Mouse (Mus musculus): ENCODE measurements around the gene Fam184b. TPM values are rescaled to one million over a fixed set of nuclear protein-coding genes. Genes with fewer than 3 reads are reported as not detected.
A peak's percentile ranks its signal among the peaks of the same experiment; 100 is the strongest.

Gene Fam184b
- total and polyA plus RNA-seq, 3 experiments = not detected

GRCm38 (mm10) chr5:45496930-45497550 is 142.4 kb downstream of the Fam184b start:
- peaks cover 6 to 54% of the 10 kb centered on the region in 2 experiments for H3K4me1 ChIP-seq (ENCODE audit: control insufficient read depth in 1 of 2, insufficient read depth in 2 of 2)
- peak overlapping the region; percentile 32; the same call in 1 of the 2 replicates for H3K9ac ChIP-seq (ENCODE audit: insufficient read depth, low read depth)
- dilution Hi-C loops (cut with MboI; ENCODE audit: extremely low pct_ligation_motif_present, extremely low pct_unique_long_range_greater_than_20kb, low sequenced_read_pairs) (no loop called here), in situ Hi-C loops (cut with MboI; ENCODE audit: low pct_ligation_motif_present, low pct_unique_long_range_greater_than_20kb, low sequenced_read_pairs) (no loop called here)
- peaks cover 16% of the 10 kb centered on the region for H3K79me2 ChIP-seq (replicated peaks; ENCODE audit: control insufficient read depth, extremely low read depth, insufficient read depth, poor library complexity, severe bottlenecking)
- H3K27me3 ChIP-seq (replicated peaks) = no peaks in the 10 kb centered on the region
- no peaks in the 10 kb centered on the region for H3K9me3 ChIP-seq (replicated peaks; ENCODE audit: low read length)
- peak overlapping the region; percentile 23 for H3K4me2 ChIP-seq (ENCODE audit: insufficient read depth, low read depth, poor library complexity, severe bottlenecking)
- peaks cover 36 to 64% of the 10 kb centered on the region in 2 experiments for H3K36me3 ChIP-seq (replicated peaks in 1 of 2; ENCODE audit: control insufficient read depth in 1 of 2, insufficient read depth in 1 of 2, low read length in 1 of 2)
- H3K4me3 ChIP-seq (replicated peaks in 1 of 3; ENCODE audit: low read depth in 2 of 3, low read length in 2 of 3, poor library complexity in 1 of 3) = peak overlapping the region in 2 of 3 experiments; percentile 2 to 12
- DNase-seq (ENCODE audit: extremely low read depth) = peak; percentile 62
- TF ChIP-seq MAZ (IDR thresholded peaks at IDR 0.05; ENCODE audit: low read depth, low read length) (0 out of 2 replicates have a peak, but pooled peaks have one; percentile 24), POLR2AphosphoS2 (IDR thresholded peaks at IDR 0.05; ENCODE audit: low read depth, low read length) (no peak)
- peak overlapping the region; percentile 69 for H3K27ac ChIP-seq (ENCODE audit: insufficient read depth, low read depth)

DNA sequence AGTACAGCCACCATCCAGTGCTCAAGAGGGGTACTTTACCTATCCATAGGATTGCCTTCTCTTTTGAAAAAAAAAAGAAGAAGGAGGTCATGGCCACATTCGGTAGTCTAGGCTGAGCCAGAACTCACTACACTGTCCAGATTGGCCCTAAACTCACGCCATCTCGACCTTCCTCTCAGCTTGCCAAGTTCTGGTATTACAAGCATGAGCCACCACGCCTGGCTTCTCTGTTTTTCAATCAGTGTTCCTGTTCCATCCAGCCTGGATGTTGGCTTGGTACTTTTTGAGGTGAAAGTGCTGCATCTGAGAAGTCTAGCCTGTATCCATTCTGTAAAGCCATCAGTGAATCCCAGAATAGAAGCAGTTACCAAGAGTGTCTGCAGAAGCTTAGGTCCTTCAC is 142.9 kb downstream of the Fam184b start:
- Histone ChIP-seq H3K4me1 (ENCODE audit: control insufficient read depth in 1 of 2, insufficient read depth in 2 of 2) (peaks cover 6 to 54% of the 10 kb centered on the region in 2 experiments), H3K9ac (ENCODE audit: insufficient read depth, low read depth) (peak overlapping the region; percentile 32; the same call in 1 of the 2 replicates), H3K79me2 (replicated peaks; ENCODE audit: control insufficient read depth, extremely low read depth, insufficient read depth, poor library complexity, severe bottlenecking) (peaks cover 16% of the 10 kb centered on the region), H3K4me3 (replicated peaks in 1 of 3; ENCODE audit: low read depth in 2 of 3, low read length in 2 of 3, poor library complexity in 1 of 3) (no peak overlapping the region), H3K27ac (ENCODE audit: insufficient read depth, low read depth) (peak overlapping the region; percentile 69), H3K9me3 (replicated peaks; ENCODE audit: low read length) (no peaks in the 10 kb centered on the region), H3K36me3 (replicated peaks in 1 of 2; ENCODE audit: control insufficient read depth in 1 of 2, insufficient read depth in 1 of 2, low read length in 1 of 2) (peaks cover 32 to 58% of the 10 kb centered on the region in 2 experiments), H3K27me3 (replicated peaks) (no peaks in the 10 kb centered on the region), H3K4me2 (ENCODE audit: insufficient read depth, low read depth, poor library complexity, severe bottlenecking) (peak overlapping the region; percentile 22)
- in situ Hi-C loops (cut with MboI; ENCODE audit: low pct_ligation_motif_present, low pct_unique_long_range_greater_than_20kb, low sequenced_read_pairs) (no loop called here), dilution Hi-C loops (cut with MboI; ENCODE audit: extremely low pct_ligation_motif_present, extremely low pct_unique_long_range_greater_than_20kb, low sequenced_read_pairs) (no loop called here)
- no peak for DNase-seq (ENCODE audit: extremely low read depth)
- TF ChIP-seq KAT2A (IDR thresholded peaks at IDR 0.05; ENCODE audit: insufficient replicate concordance, low read length) (no peak), ELF1 (IDR thresholded peaks at IDR 0.05; ENCODE audit: low read depth, low read length) (no peak), ETS1 (conservative IDR thresholded peaks at IDR 0.05; ENCODE audit: low read depth, low read length) (no peak), SIN3A (IDR thresholded peaks at IDR 0.05; ENCODE audit: low read length) (no peak), BHLHE40 (IDR thresholded peaks at IDR 0.05; ENCODE audit: low read depth, low read length) (no peak), USF2 (conservative IDR thresholded peaks at IDR 0.05; ENCODE audit: low read depth, low read length) (no peak), MAZ (IDR thresholded peaks at IDR 0.05; ENCODE audit: low read depth, low read length) (no peak), IRF4 (IDR thresholded peaks at IDR 0.05; ENCODE audit: low read depth, low read length) (no peak), TBP (conservative IDR thresholded peaks at IDR 0.05; ENCODE audit: low read depth, low read length) (no peak), UBTF (IDR thresholded peaks at IDR 0.05; ENCODE audit: low read depth, low read length) (no peak), E2F4 (IDR thresholded peaks at IDR 0.05; ENCODE audit: insufficient replicate concordance, low read depth, low read length) (no peak), CHD2 (IDR thresholded peaks at IDR 0.05; ENCODE audit: low read length) (no peak)
